Mouse (Mus musculus): Measurements from ENCODE around the gene Spout1. TPM values are rescaled to one million over a fixed set of nuclear protein-coding genes. Genes with fewer than 3 reads are reported as not detected.
"Not testable (repeated sequence)": the region's sequence is repeated elsewhere in the genome, so short reads cannot be mapped to it uniquely, and the experiment has no call there.

Spout1 gene
- polyA plus RNA-seq, 1 experiment from 2014 or later = 63.9 TPM

DNA sequence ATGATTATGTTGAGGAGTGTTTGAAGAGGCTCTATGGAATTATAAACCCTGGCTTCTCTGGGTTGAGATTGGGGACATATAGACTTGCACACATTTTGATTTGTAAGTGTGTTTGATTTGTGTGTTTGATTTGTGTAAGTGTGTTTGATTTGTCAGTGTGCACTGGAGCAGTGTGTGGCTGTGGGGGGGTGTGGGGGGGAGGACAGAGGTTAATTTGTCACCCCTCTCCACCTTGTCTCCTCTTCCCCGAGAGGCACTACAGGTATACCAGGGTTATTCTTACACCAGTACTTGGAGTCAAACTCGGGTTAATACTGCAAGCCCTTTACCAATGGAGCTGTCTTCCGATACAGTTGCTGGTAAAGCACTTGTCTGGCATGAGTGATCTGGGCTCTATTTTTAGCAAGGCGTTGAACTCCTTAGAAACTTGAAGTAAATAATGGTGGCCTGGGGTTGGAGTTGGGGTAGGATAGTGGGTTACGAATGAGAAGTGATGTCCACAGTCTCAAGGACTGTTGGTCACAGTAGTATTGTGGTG, 22.2 kb upstream of the Spout1 start:
- no peak overlapping the region for H3K4me3 ChIP-seq
- no peaks in the 10 kb centered on the region for H3K36me3 ChIP-seq
- H3K4me2 ChIP-seq (replicated peaks) = no peak overlapping the region
- H3K27ac ChIP-seq = no peak overlapping the region
- no peak overlapping the region for H3K9ac ChIP-seq
- no peaks in the 10 kb centered on the region for H3K27me3 ChIP-seq
- ATAC-seq (ENCODE audit: low FRiP score) = no peak
- 84% methylated on average over 5 of the region's 5 CpGs for WGBS
- H3K9me3 ChIP-seq (replicated peaks) = no peaks in the 10 kb centered on the region
- H3K4me1 ChIP-seq = peaks cover 6% of the 10 kb centered on the region

DNA sequence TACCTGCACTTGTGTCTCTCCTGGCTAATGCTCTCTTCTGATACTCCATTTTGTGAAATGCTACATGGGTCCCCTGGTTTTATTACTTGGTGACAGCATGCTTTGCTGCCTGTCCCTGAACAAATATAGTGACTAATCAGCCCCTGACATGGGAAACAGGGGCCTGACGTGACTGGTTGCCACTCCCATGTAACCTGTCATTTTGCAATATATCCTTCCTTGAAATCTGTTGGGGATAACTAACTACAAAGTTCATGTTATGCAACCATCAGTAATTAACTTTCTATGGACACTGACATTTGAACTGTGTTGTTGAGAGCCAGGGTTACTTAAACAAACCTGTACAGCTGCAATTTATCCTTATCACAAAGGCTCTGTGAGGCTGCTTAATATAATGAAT, 21.7 kb upstream of the Spout1 start:
- no peaks in the 10 kb centered on the region for H3K36me3 ChIP-seq
- H3K4me2 ChIP-seq (replicated peaks) = no peak overlapping the region
- H3K9ac ChIP-seq = no peak overlapping the region
- no peaks in the 10 kb centered on the region for H3K9me3 ChIP-seq (replicated peaks)
- 77% methylated on average over 1 of the region's 1 CpGs for WGBS
- no peak for ATAC-seq (ENCODE audit: low FRiP score)
- H3K27me3 ChIP-seq = no peaks in the 10 kb centered on the region
- no peak overlapping the region for H3K27ac ChIP-seq
- H3K4me1 ChIP-seq = peaks cover 5% of the 10 kb centered on the region
- no peak overlapping the region for H3K4me3 ChIP-seq

DNA sequence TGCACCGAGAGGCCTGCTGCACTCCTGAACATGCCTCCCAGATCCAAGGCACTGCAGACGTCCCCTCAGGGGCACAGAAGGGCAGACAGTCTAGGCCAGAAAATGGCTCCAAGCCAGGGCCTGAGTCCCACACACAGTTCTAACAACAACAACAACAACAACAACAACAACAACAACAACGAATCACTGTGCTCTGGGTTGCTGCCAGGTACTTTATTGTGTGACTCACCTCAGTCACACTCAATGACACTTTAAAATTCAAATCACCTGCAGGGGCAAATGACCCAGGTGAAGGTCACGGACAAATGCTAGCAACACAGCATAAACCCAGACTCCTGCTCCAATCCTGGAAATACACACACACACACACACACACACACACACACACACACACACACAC, 19.8 kb upstream of the Spout1 start:
- no peaks in the 10 kb centered on the region for H3K27me3 ChIP-seq
- no peak overlapping the region for H3K9ac ChIP-seq
- 56% methylated on average over 4 of the region's 4 CpGs for WGBS

DNA sequence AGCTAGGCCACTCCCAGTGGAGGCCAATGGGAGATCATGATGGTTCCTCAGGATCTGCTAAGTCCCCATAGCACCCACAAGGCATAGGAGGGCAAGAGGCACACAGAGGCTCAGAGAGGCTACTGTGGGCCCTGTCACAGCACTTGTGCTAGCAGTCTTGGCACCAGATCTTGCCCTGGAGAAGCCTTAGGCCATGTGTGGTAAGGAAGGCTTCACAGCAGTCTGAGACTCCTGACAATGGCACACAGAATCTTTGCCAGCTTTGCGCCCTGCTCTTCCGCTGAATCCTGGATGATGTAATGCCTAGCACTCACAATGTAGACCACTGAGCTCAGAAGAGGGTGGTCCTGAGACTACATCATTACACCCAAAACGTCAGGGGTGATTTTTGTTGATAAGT, 16.4 kb upstream of the Spout1 start:
- no peak overlapping the region for H3K9ac ChIP-seq
- H3K4me2 ChIP-seq (replicated peaks) = no peak overlapping the region
- H3K4me3 ChIP-seq = no peak overlapping the region
- WGBS = 81% methylated on average over 3 of the region's 3 CpGs
- H3K27me3 ChIP-seq = no peaks in the 10 kb centered on the region
- no peak overlapping the region for H3K27ac ChIP-seq
- H3K36me3 ChIP-seq = peaks cover 5% of the 10 kb centered on the region; the same call in 1 of the 2 replicates
- H3K4me1 ChIP-seq = no peaks in the 10 kb centered on the region
- no peak for ATAC-seq (ENCODE audit: low FRiP score)
- H3K9me3 ChIP-seq (replicated peaks) = no peaks in the 10 kb centered on the region

More for the DNA sequence above, 19.8 kb upstream of the Spout1 start:
- H3K4me1 ChIP-seq = no peaks in the 10 kb centered on the region
- H3K9me3 ChIP-seq (replicated peaks) = no peaks in the 10 kb centered on the region
- no peak overlapping the region for H3K4me3 ChIP-seq
- no peaks in the 10 kb centered on the region for H3K36me3 ChIP-seq
- no peak for ATAC-seq (ENCODE audit: low FRiP score)
- no peak overlapping the region for H3K27ac ChIP-seq
- no peak overlapping the region for H3K4me2 ChIP-seq (replicated peaks)

DNA sequence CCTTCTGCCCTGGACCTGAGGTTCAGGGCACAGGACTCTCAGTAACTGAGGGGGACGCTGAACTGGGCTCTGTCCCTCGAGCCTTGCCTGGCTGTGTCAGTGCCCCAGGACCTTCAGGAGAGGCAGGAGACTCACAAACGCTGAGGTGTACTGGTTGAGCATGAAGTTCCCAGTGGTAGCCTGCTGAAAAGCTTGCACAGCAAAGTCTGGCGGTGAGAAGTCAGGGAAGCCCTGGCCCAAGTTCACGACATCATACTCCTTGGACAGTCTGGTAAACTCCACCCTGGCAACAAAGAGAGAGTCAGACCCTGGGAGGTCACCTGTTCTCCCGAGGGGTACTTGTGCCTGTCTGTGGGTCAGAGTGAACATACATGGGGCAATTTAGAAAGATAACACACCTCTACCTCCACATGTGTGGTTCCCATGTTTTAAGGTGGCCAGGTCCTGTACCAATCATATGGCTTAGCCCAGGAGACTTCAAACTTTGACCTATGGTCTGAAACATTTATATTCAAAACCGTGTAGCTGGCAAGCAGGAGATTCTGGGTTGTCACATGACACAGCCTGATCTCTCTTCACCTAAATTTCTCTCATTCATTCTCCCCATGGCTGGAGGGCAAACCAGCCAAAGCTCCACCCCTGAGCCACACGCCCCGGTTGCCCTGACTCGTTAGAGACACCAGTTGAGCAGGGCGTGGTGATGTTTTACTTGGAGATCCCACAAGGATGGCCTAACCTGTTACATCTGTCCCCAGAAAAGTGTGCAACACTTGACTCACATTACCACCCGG, 13.7 kb upstream of the Spout1 start:
- Histone ChIP-seq H3K27me3 (no peaks in the 10 kb centered on the region), H3K9me3 (replicated peaks) (no peaks in the 10 kb centered on the region), H3K36me3 (peaks cover 5% of the 10 kb centered on the region; the same call in 1 of the 2 replicates), H3K4me1 (no peaks in the 10 kb centered on the region), H3K27ac (no peak overlapping the region), H3K4me3 (no peak overlapping the region), H3K4me2 (replicated peaks) (no peak overlapping the region), H3K9ac (no peak overlapping the region)
- WGBS = 90% methylated on average over 12 of the region's 12 CpGs
- no peak for ATAC-seq (ENCODE audit: low FRiP score)

DNA sequence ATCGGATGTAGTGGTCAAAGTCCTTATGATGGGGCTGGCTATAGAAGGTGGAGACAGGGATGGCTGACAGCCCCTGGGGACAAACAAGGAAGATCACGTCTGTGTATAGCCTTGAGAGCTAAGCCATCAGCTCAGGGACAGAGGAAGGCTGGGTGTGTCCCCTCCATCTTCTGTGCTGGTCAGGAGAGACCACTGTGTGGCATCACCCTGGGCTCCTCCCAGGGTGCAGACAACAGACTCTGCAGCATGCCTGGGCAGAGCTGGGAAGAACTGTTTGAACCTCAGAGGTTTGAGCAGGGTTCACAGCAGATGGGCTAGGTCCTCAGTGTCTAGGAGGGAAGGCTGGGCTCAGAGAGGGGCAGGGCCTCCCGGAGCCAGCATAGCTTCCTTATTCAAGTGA, 7.4 kb upstream of the Spout1 start:
- Histone ChIP-seq H3K4me2 (replicated peaks) (no peak overlapping the region), H3K9me3 (replicated peaks) (no peaks in the 10 kb centered on the region), H3K27me3 (no peaks in the 10 kb centered on the region), H3K9ac (no peak overlapping the region), H3K4me1 (no peaks in the 10 kb centered on the region), H3K4me3 (no peak overlapping the region), H3K36me3 (peaks cover 13% of the 10 kb centered on the region; the same call in 1 of the 2 replicates), H3K27ac (no peak overlapping the region)
- WGBS = 86% methylated on average over 3 of the region's 3 CpGs
- no peak for ATAC-seq (ENCODE audit: low FRiP score)

DNA sequence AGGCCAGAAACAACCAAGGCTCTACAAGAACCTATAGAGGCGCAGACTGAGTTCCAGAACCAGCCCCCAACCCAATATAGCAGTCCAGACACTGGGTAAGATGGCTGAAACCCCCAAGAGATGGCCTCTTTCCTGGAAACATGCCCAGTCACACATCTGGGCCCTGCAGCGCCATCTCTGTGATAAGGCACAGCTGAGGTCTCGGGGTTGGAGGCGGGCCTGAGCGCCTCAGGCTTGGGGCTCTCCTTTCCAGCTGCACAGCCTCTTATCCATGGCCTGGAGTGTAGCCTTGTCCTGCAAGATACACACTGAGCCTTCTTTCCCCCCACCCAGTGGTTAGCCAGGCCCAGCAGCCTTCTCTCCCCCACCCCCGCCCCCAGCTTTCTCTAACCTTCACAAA, 7.0 kb upstream of the Spout1 start:
- ATAC-seq (ENCODE audit: low FRiP score) = no peak
- 81% methylated on average over 6 of the region's 6 CpGs for WGBS
- peaks cover 9% of the 10 kb centered on the region; the same call in 1 of the 2 replicates for H3K36me3 ChIP-seq
- no peaks in the 10 kb centered on the region for H3K9me3 ChIP-seq (replicated peaks)
- H3K9ac ChIP-seq = no peak overlapping the region
- H3K27ac ChIP-seq = no peak overlapping the region
- no peaks in the 10 kb centered on the region for H3K27me3 ChIP-seq
- no peak overlapping the region for H3K4me3 ChIP-seq
- no peaks in the 10 kb centered on the region for H3K4me1 ChIP-seq
- no peak overlapping the region for H3K4me2 ChIP-seq (replicated peaks)

DNA sequence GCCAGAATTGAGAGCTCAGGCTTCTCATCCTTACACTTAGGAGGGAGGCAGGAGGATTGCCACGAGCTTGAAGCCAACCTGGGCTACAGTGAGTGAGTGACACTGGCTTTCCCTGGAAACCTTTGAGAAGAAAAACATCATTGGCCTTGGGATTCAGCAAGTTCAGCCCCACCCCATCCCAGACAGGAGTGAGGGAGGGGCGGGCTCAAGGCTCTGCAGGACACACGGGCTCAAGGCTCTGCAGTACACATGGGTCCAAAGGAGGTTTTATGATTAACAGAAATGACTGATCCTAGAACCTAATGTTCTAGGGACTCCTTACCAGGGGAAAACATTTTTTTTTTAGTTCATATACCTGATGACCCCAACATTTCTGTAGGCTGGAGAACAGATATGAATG, 5.5 kb upstream of the Spout1 start:
- ATAC-seq (ENCODE audit: low FRiP score) = no peak
- no peaks in the 10 kb centered on the region for H3K4me1 ChIP-seq
- no peak overlapping the region for H3K4me2 ChIP-seq (replicated peaks)
- H3K4me3 ChIP-seq = no peak overlapping the region
- peaks cover 9% of the 10 kb centered on the region; the same call in 1 of the 2 replicates for H3K36me3 ChIP-seq
- no peak overlapping the region for H3K9ac ChIP-seq
- H3K9me3 ChIP-seq (replicated peaks) = no peaks in the 10 kb centered on the region
- 76% methylated on average over 3 of the region's 3 CpGs for WGBS
- no peak overlapping the region for H3K27ac ChIP-seq
- no peaks in the 10 kb centered on the region for H3K27me3 ChIP-seq

DNA sequence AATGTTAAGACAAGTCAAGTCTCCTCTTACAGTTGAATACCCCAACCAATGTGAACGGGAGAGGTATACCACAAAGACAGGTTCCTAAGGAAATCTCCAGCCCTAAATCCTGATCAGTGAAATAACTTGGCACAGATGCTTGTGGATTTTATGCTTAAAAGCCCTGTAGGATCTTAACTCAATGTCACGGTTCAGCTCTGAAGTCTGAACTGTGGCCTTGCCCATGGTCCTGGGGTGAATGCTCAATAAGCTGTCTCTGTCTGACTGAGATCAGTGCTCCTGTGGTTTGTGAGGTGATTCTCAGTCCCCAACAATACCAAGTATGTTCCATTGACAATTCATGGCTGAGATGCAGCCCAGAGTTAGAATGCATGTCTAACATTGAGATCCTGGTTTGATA, 4.2 kb upstream of the Spout1 start:
- Histone ChIP-seq H3K4me1 (peaks cover 5% of the 10 kb centered on the region), H3K27ac (no peak overlapping the region), H3K27me3 (no peaks in the 10 kb centered on the region), H3K9ac (no peak overlapping the region), H3K4me3 (no peak overlapping the region), H3K36me3 (peaks cover 9% of the 10 kb centered on the region; the same call in 1 of the 2 replicates), H3K4me2 (replicated peaks) (no peak overlapping the region), H3K9me3 (replicated peaks) (no peaks in the 10 kb centered on the region)
- ATAC-seq (ENCODE audit: low FRiP score) = no peak
- WGBS = 94% methylated on average over 2 of the region's 2 CpGs

DNA sequence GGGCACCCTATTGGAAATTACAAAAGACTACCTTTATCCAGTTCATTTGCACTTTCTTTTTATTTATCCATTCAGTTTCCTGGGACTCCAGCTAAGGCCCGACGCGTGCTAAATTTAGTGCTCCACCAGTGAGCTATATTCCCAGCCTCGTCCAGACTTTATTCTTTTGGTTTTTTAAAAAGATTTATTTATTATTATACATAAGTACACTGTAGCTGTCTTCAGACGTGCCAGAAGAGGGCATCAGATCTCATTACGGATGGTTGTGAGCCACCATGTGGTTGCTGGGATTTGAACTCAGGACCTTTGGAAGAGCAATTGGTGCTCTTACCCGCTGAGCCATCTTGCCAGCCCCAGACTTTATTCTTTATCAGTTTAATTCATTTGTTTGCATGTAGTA, 452 bp upstream of the Spout1 start:
- H3K36me3 ChIP-seq = peaks cover 34% of the 10 kb centered on the region
- H3K9ac ChIP-seq; H3K9me3 ChIP-seq (replicated peaks); H3K27me3 ChIP-seq; H3K27ac ChIP-seq: not testable (repeated sequence)
- H3K4me2 ChIP-seq (replicated peaks) = peak overlapping the region; percentile 76
- H3K4me3 ChIP-seq = peak overlapping the region; percentile 74
- 50% methylated on average over 7 of the region's 7 CpGs for WGBS
- H3K4me1 ChIP-seq = peaks cover 10% of the 10 kb centered on the region
- peak; percentile 47 for ATAC-seq (ENCODE audit: low FRiP score)

DNA sequence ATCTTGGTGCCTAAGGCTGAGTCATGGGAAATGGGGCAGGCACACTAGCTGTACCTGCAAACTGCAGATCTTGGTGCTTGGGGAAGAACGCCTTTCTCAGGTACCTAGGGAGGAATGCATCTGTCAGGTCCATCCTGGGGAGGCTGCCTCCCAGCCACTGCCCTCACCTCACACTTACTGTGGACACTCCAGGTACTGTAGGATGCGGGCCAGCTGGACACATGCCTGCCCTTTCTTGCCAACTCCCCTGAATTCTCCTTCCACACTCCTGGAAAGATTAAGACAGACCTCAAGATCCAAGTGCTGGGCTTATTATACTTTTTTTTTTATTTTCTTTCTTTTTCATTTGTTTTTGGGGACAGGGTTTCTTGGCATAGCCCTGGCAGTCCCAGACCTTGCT, 1.7 kb downstream of the Spout1 start:
- H3K9ac ChIP-seq = no peak overlapping the region; the same call in 1 of the 2 replicates
- peaks cover 19% of the 10 kb centered on the region for H3K4me1 ChIP-seq
- H3K27me3 ChIP-seq = no peaks in the 10 kb centered on the region
- no peaks in the 10 kb centered on the region for H3K9me3 ChIP-seq (replicated peaks)
- no peak overlapping the region for H3K4me3 ChIP-seq
- ATAC-seq (ENCODE audit: low FRiP score) = no peak
- H3K36me3 ChIP-seq = peaks cover 44% of the 10 kb centered on the region
- 97% methylated on average over 2 of the region's 2 CpGs for WGBS
- no peak overlapping the region for H3K27ac ChIP-seq
- H3K4me2 ChIP-seq (replicated peaks) = no peak overlapping the region

DNA sequence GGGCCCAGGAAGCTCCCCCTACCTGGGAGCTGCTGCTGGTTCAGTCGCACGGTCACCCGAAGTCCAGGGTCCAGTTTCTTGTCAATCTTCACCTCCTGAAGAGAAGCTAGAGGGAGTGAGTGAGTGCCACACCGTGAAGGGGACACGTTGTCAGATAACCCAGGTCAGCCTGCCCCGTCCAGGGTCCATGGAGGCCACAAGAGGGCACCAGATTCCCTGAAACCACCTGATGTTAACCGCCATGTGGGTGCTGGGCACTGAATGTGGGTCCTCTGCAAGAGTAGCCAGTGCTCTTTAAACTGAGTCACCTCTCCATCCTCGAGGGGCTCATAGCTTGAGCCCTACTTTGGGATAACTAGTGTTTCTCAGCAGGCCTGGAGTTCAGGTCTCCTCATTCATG, 2.4 kb downstream of the Spout1 start:
- Histone ChIP-seq H3K4me1 (peaks cover 19% of the 10 kb centered on the region), H3K9me3 (replicated peaks) (no peaks in the 10 kb centered on the region), H3K4me3 (no peak overlapping the region), H3K27ac (no peak overlapping the region), H3K9ac (no peak overlapping the region), H3K36me3 (peaks cover 44% of the 10 kb centered on the region), H3K4me2 (replicated peaks) (no peak overlapping the region), H3K27me3 (no peaks in the 10 kb centered on the region)
- no peak for ATAC-seq (ENCODE audit: low FRiP score)
- 86% methylated on average over 8 of the region's 8 CpGs for WGBS

All from hindbrain, embryonic 12.5 days (tissue).